Mouse (Mus musculus) myocyte (in vitro differentiated cells): ENCODE data around the gene Dvl2.

Experiments used
- E2F4 ChIP-seq: IDR thresholded peaks from one replicate; pipeline ENCODE4 v1.6.1; 2011; ENCODE audit warnings: mild to moderate bottlenecking, control low read depth, moderate library complexity; ENCODE audit not compliant: insufficient read depth
- MAX ChIP-seq: IDR thresholded peaks from one replicate; pipeline ENCODE4 v1.6.1; 2011; ENCODE audit warnings: low read depth, mild to moderate bottlenecking, control low read depth
- MYOG ChIP-seq, 3 experiments: IDR thresholded peaks; one replicate each; pipeline ENCODE4 v1.6.1; 2011; ENCODE audit warnings: control low read depth in 2 of 3, low read depth in 2 of 3, mild to moderate bottlenecking in 2 of 3; ENCODE audit not compliant: insufficient read length in 2 of 3, control insufficient read depth in 1 of 3, insufficient read depth in 1 of 3
- POLR2A ChIP-seq: IDR thresholded peaks from one replicate; pipeline ENCODE4 v1.6.1; 2011; ENCODE audit warnings: low read depth, mild to moderate bottlenecking, control low read depth, moderate library complexity; ENCODE audit not compliant: insufficient read length

DNA sequence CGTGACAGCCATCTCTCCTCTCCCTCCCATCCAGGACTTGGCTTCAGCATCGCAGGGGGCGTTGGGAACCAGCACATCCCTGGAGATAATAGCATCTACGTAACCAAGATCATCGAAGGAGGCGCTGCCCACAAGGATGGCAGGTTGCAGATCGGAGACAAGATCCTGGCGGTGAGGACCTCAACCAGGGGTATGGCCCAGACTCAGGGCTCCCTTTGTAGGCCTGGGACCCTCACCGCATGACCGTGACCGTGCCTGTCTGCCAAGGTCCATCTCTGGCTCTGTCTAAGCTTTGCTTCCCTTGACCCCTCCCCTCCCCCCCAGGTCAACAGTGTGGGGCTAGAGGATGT is 30.9 kb downstream of the Dvl2 start:
- TF ChIP-seq MAX: no peak
- TF ChIP-seq MYOG (IDR thresholded peaks at IDR 0.05; ENCODE audit: control insufficient read depth in 1 of 3, insufficient read depth in 1 of 3, insufficient read length in 2 of 3, low read depth in 2 of 3): no peak
- TF ChIP-seq POLR2A: no peak
- TF ChIP-seq E2F4: no peak
